Mouse (Mus musculus): ENCODE measurements at regions not wholly inside any gene's neighbourhood (a gene's known extent, or its start where the extent isn't known, plus 50 kb on each side); places are given as distances from the start of the nearest gene placed in this dataset.

DNA sequence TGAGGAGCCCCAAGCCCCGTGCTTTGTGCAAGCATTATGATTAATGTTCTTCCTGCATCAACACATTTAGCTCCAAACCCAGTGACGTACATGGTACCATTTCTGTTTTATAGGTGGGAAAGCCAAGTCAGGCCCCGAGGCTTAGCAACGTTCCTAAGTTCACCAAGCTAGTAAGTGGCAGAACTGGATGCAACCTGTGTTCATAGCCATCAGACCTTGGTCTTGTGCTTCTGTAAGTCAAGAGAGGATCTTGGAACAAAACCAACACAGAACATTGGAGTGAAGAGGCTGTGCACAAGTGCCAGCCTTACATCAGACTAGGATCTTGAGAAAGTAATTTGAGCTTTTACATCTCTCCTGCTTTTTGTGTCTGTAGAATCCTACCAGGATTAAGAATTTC is 71.3 kb downstream of the Cdc7 start:
- DNase-seq (ENCODE audit: low read depth, low spot score): no peak
- H3K9me3 ChIP-seq (ENCODE audit: control insufficient read depth, insufficient read depth, low read depth, low read length): no peaks in the 10 kb centered on the region
- no peak overlapping the region for H3K27ac ChIP-seq (ENCODE audit: insufficient read depth, low read depth, low read length, poor library complexity, severe bottlenecking)
- H3K36me3 ChIP-seq (ENCODE audit: control insufficient read depth, insufficient read depth, low read length, poor library complexity, severe bottlenecking): no peaks in the 10 kb centered on the region
- in situ Hi-C loops (cut with MboI; ENCODE audit: low sequenced_read_pairs in 2 of 2, unreplicated experiment in 2 of 2): no loop called here
- H3K4me3 ChIP-seq (ENCODE audit: insufficient read depth in 1 of 2, low read depth in 1 of 2, low read length in 2 of 2, poor library complexity in 1 of 2, severe bottlenecking in 1 of 2): no peak overlapping the region
- H3K4me1 ChIP-seq (ENCODE audit: control insufficient read depth in 2 of 2, insufficient read depth in 2 of 2, low read length in 2 of 2, poor library complexity in 1 of 2): no peaks in the 10 kb centered on the region
- no peak for TF ChIP-seq HCFC1 (IDR thresholded peaks at IDR 0.05; ENCODE audit: borderline replicate concordance, insufficient read depth, low read length)
- no peak for TF ChIP-seq MAFK (IDR thresholded peaks at IDR 0.05; ENCODE audit: insufficient read depth, low read depth, low read length)
- no peak for TF ChIP-seq ZC3H11A (IDR thresholded peaks at IDR 0.05; ENCODE audit: borderline replicate concordance, low read depth, low read length)
- TF ChIP-seq CHD2 (IDR thresholded peaks at IDR 0.05; ENCODE audit: low read depth, low read length): no peak
- no peak for TF ChIP-seq ZNF384 (IDR thresholded peaks at IDR 0.05; ENCODE audit: low read depth, low read length)
- H3K9ac ChIP-seq (ENCODE audit: insufficient read depth, low read depth, low read length, poor library complexity, severe bottlenecking): no peak overlapping the region

DNA sequence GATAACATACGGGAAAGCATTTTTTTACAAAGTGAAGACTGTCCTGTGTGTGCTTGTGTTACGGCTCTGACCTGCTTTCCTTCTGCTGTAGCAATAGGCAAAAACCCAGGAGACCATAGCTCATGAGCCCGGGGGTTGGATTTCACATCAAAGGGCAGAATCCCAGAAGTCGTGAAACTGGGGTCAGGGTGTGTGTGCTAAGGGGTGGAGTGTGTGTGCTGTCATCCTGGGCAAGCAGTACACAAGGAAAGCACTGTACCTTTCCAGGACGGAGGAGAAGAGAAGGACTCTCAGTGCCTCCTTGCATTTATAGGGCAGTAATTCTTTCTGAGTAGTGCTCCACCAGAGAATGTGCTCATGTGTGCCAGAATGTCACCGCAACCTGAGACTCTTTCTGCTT is 71.7 kb downstream of the Cdc7 start:
- Histone ChIP-seq H3K27ac (ENCODE audit: insufficient read depth, low read depth, low read length, poor library complexity, severe bottlenecking) (no peak overlapping the region), H3K9me3 (ENCODE audit: control insufficient read depth, insufficient read depth, low read depth, low read length) (no peaks in the 10 kb centered on the region), H3K9ac (ENCODE audit: insufficient read depth, low read depth, low read length, poor library complexity, severe bottlenecking) (no peak overlapping the region), H3K36me3 (ENCODE audit: control insufficient read depth, insufficient read depth, low read length, poor library complexity, severe bottlenecking) (no peaks in the 10 kb centered on the region), H3K4me3 (ENCODE audit: insufficient read depth in 1 of 2, low read depth in 1 of 2, low read length in 2 of 2, poor library complexity in 1 of 2, severe bottlenecking in 1 of 2) (no peak overlapping the region), H3K4me1 (ENCODE audit: control insufficient read depth in 2 of 2, insufficient read depth in 2 of 2, low read length in 2 of 2, poor library complexity in 1 of 2) (no peaks in the 10 kb centered on the region)
- TF ChIP-seq ZNF384 (IDR thresholded peaks at IDR 0.05; ENCODE audit: low read depth, low read length) (no peak), CHD2 (IDR thresholded peaks at IDR 0.05; ENCODE audit: low read depth, low read length) (no peak), MAFK (IDR thresholded peaks at IDR 0.05; ENCODE audit: insufficient read depth, low read depth, low read length) (no peak), ZC3H11A (IDR thresholded peaks at IDR 0.05; ENCODE audit: borderline replicate concordance, low read depth, low read length) (no peak), HCFC1 (IDR thresholded peaks at IDR 0.05; ENCODE audit: borderline replicate concordance, insufficient read depth, low read length) (no peak)
- DNase-seq (ENCODE audit: low read depth, low spot score): no peak
- in situ Hi-C loops (cut with MboI; ENCODE audit: low sequenced_read_pairs in 2 of 2, unreplicated experiment in 2 of 2): no loop called here

DNA sequence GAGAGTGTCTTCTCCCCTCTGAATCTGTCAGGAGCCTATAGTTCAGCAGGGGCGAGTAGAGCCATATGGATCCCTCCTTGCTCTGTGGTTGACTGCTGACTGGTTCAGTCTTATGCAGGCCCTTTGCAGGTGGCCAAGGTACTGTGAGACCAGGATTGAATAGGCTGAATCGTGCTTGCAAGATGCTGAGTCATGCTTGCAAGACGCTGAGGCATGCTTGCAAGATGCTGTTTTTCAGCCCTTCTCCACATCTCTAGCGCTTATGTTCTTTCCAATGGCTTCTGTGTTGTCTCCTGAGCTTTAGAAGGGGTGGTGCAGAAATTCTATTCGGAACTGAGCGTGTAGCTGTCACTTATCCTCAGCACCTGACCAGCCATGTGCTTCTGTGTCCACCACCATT is 72.4 kb downstream of the Cdc7 start:
- Histone ChIP-seq H3K27ac (ENCODE audit: insufficient read depth, low read depth, low read length, poor library complexity, severe bottlenecking) (no peak overlapping the region), H3K4me3 (ENCODE audit: insufficient read depth in 1 of 2, low read depth in 1 of 2, low read length in 2 of 2, poor library complexity in 1 of 2, severe bottlenecking in 1 of 2) (no peak overlapping the region), H3K36me3 (ENCODE audit: control insufficient read depth, insufficient read depth, low read length, poor library complexity, severe bottlenecking) (no peaks in the 10 kb centered on the region), H3K9me3 (ENCODE audit: control insufficient read depth, insufficient read depth, low read depth, low read length) (no peaks in the 10 kb centered on the region), H3K9ac (ENCODE audit: insufficient read depth, low read depth, low read length, poor library complexity, severe bottlenecking) (no peak overlapping the region), H3K4me1 (ENCODE audit: control insufficient read depth in 2 of 2, insufficient read depth in 2 of 2, low read length in 2 of 2, poor library complexity in 1 of 2) (no peaks in the 10 kb centered on the region)
- in situ Hi-C loops (cut with MboI; ENCODE audit: low sequenced_read_pairs in 2 of 2, unreplicated experiment in 2 of 2): no loop called here
- TF ChIP-seq MAFK (IDR thresholded peaks at IDR 0.05; ENCODE audit: insufficient read depth, low read depth, low read length): peak; percentile 75
- TF ChIP-seq CHD2 (IDR thresholded peaks at IDR 0.05; ENCODE audit: low read depth, low read length): no peak
- no peak for TF ChIP-seq ZC3H11A (IDR thresholded peaks at IDR 0.05; ENCODE audit: borderline replicate concordance, low read depth, low read length)
- DNase-seq (ENCODE audit: low read depth, low spot score): no peak

DNA sequence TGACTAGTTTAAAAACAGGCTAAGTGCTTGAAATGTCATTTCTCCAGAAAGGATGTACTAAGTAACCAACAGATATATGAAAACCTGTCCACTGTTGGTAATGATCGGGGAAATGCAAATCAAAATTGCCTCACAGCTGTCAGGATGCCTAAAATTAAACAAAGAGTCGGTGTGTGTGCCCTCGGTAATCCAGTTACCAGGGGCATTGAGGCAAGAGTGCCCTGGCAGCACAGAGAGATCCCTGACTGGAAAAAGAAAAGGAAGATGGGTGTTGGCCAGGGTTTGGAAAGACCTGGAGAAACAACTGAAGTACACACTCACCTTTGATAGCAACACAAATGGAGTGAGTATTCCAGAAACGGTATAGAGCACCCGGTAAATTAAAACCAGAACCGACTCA is 73.0 kb downstream of the Cdc7 start:
- no peak overlapping the region for H3K27ac ChIP-seq (ENCODE audit: insufficient read depth, low read depth, low read length, poor library complexity, severe bottlenecking)
- H3K36me3 ChIP-seq (ENCODE audit: control insufficient read depth, insufficient read depth, low read length, poor library complexity, severe bottlenecking): no peaks in the 10 kb centered on the region
- in situ Hi-C loops (cut with MboI; ENCODE audit: low sequenced_read_pairs in 2 of 2, unreplicated experiment in 2 of 2): no loop called here
- no peak overlapping the region for H3K4me3 ChIP-seq (ENCODE audit: insufficient read depth in 1 of 2, low read depth in 1 of 2, low read length in 2 of 2, poor library complexity in 1 of 2, severe bottlenecking in 1 of 2)
- no peak for DNase-seq (ENCODE audit: low read depth, low spot score)
- TF ChIP-seq ZNF384 (IDR thresholded peaks at IDR 0.05; ENCODE audit: low read depth, low read length) (no peak), ZC3H11A (IDR thresholded peaks at IDR 0.05; ENCODE audit: borderline replicate concordance, low read depth, low read length) (no peak), MAFK (IDR thresholded peaks at IDR 0.05; ENCODE audit: insufficient read depth, low read depth, low read length) (no peak), CHD2 (IDR thresholded peaks at IDR 0.05; ENCODE audit: low read depth, low read length) (no peak), HCFC1 (IDR thresholded peaks at IDR 0.05; ENCODE audit: borderline replicate concordance, insufficient read depth, low read length) (no peak)
- no peaks in the 10 kb centered on the region for H3K9me3 ChIP-seq (ENCODE audit: control insufficient read depth, insufficient read depth, low read depth, low read length)
- H3K4me1 ChIP-seq (ENCODE audit: control insufficient read depth in 2 of 2, insufficient read depth in 2 of 2, low read length in 2 of 2, poor library complexity in 1 of 2): no peaks in the 10 kb centered on the region
- no peak overlapping the region for H3K9ac ChIP-seq (ENCODE audit: insufficient read depth, low read depth, low read length, poor library complexity, severe bottlenecking)

DNA sequence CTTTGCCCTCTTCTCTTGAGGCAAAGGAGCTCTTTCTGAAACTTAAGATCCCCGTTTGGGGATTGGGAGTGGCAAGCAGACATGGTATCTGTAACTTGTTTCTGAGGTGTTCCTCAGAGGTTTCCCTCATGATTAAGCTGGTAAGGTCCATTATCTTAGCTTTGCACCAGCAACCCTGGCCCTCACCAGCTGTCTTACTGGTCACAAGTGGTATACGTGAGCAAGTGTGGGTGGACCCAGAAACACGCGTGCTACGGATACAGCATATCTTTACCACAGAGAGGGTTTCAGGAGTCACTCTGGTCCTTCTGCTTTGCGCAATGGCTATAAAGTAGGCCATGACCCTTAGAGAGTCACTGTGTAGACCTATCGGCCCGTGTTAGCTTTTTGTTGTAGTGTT is 75.2 kb downstream of the Cdc7 start:
- TF ChIP-seq CHD2 (IDR thresholded peaks at IDR 0.05; ENCODE audit: low read depth, low read length): no peak
- TF ChIP-seq ZC3H11A (IDR thresholded peaks at IDR 0.05; ENCODE audit: borderline replicate concordance, low read depth, low read length): no peak
- TF ChIP-seq HCFC1 (IDR thresholded peaks at IDR 0.05; ENCODE audit: borderline replicate concordance, insufficient read depth, low read length): no peak
- no peak for TF ChIP-seq MAFK (IDR thresholded peaks at IDR 0.05; ENCODE audit: insufficient read depth, low read depth, low read length)
- TF ChIP-seq ZNF384 (IDR thresholded peaks at IDR 0.05; ENCODE audit: low read depth, low read length): no peak
- DNase-seq (ENCODE audit: low read depth, low spot score): no peak
- H3K27ac ChIP-seq (ENCODE audit: insufficient read depth, low read depth, low read length, poor library complexity, severe bottlenecking): no peak overlapping the region
- no peaks in the 10 kb centered on the region for H3K9me3 ChIP-seq (ENCODE audit: control insufficient read depth, insufficient read depth, low read depth, low read length)
- no peaks in the 10 kb centered on the region for H3K36me3 ChIP-seq (ENCODE audit: control insufficient read depth, insufficient read depth, low read length, poor library complexity, severe bottlenecking)
- no peak overlapping the region for H3K4me3 ChIP-seq (ENCODE audit: insufficient read depth in 1 of 2, low read depth in 1 of 2, low read length in 2 of 2, poor library complexity in 1 of 2, severe bottlenecking in 1 of 2)
- H3K4me1 ChIP-seq (ENCODE audit: control insufficient read depth in 2 of 2, insufficient read depth in 2 of 2, low read length in 2 of 2, poor library complexity in 1 of 2): no peaks in the 10 kb centered on the region
- in situ Hi-C loops (cut with MboI; ENCODE audit: low sequenced_read_pairs in 2 of 2, unreplicated experiment in 2 of 2): no loop called here
- H3K9ac ChIP-seq (ENCODE audit: insufficient read depth, low read depth, low read length, poor library complexity, severe bottlenecking): no peak overlapping the region

Data from ES-E14 (cell line).